In the genomic region with DNA sequence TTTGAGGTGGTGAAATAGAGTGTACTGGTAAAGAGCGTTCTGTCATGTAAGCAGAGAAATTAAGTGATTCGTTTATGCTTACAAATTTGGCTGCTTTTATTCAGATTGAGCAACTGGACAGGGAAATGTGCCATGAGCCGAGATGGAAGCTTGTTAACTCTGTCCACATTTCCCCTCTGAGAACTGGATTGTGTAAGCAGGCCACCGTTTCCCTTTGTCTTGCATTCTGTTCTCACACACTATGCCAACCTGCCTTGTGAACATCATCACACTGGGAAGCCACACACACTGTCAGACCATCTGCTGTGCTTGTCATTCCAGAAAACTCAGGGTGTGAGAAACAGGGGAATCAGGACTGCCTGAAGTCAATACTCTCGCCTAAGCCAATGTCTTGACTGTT, we compare ENCODE assay signal across 8 mouse cellular contexts.
DNase-seq lines count a peak whose midpoint lies in the region; ATAC-seq lines count a peak whose summit lies in the region.

No protein-coding gene starts in this region.

- H3K9me3 ChIP-seq in forebrain, embryonic 11.5 days (ENCODE audit: control insufficient read depth, low read length) = no peaks in the 10 kb centered on the region
- no peaks in the 10 kb centered on the region for H3K9me3 ChIP-seq in forebrain, embryonic 10.5 days
- H3K9me3 ChIP-seq in neural tube, embryonic 14.5 days (ENCODE audit: control insufficient read depth, low read length) = no peaks in the 10 kb centered on the region
- no peaks in the 10 kb centered on the region for H3K9me3 ChIP-seq in intestine, embryonic 15.5 days

- DNase-seq in forebrain, embryonic 11.5 days (ENCODE audit: low spot score) = no peak
- no peak for DNase-seq in forebrain, embryonic 10.5 days (ENCODE audit: extremely low spot score, low spot score)
- DNase-seq in cerebellum, adult 11 months = peak; percentile 73
- DNase-seq in gastrocnemius, adult 8-10 months (ENCODE audit: low spot score in 2 of 2) = peak; percentile 5 to 12
- peak; percentile 60 to 67 for DNase-seq in layer of hippocampus, postnatal 36 days
- no peak for DNase-seq in urinary bladder, postnatal 10 days (ENCODE audit: low spot score)

- peak; percentile 66 for ATAC-seq in forebrain, embryonic 11.5 days (replicated peaks; ENCODE audit: low FRiP score)
- ATAC-seq in neural tube, embryonic 14.5 days (ENCODE audit: low read depth) = peak; percentile 65; the same call in 1 of the 2 replicates
- ATAC-seq in intestine, embryonic 15.5 days = no peak

- H3K9ac ChIP-seq in forebrain, embryonic 11.5 days (ENCODE audit: low read length) = no peak overlapping the region
- H3K9ac ChIP-seq in neural tube, embryonic 14.5 days (replicated peaks; ENCODE audit: low read depth, low read length) = no peak overlapping the region
- no peak overlapping the region for H3K9ac ChIP-seq in intestine, embryonic 15.5 days

- H3K4me2 ChIP-seq in forebrain, embryonic 11.5 days (ENCODE audit: low read depth, low read length, severe bottlenecking) = no peak overlapping the region
- H3K4me2 ChIP-seq in neural tube, embryonic 14.5 days (ENCODE audit: low read depth, low read length) = no peak overlapping the region
- H3K4me2 ChIP-seq in intestine, embryonic 15.5 days (replicated peaks) = no peak overlapping the region

- no peak overlapping the region for H3K4me3 ChIP-seq in forebrain, embryonic 11.5 days (ENCODE audit: low read depth, low read length)
- H3K4me3 ChIP-seq in forebrain, embryonic 10.5 days = no peak overlapping the region
- no peak overlapping the region for H3K4me3 ChIP-seq in neural tube, embryonic 14.5 days (ENCODE audit: low read depth, low read length)
- no peak overlapping the region for H3K4me3 ChIP-seq in intestine, embryonic 15.5 days (replicated peaks)

- WGBS in forebrain, embryonic 11.5 days = 42% methylated on average over 5 of the region's 5 CpGs
- 51% methylated on average over 5 of the region's 5 CpGs for WGBS in forebrain, embryonic 10.5 days
- 60% methylated on average over 5 of the region's 5 CpGs for WGBS in neural tube, embryonic 14.5 days
- 60% methylated on average over 5 of the region's 5 CpGs for WGBS in intestine, embryonic 15.5 days

- H3K27ac ChIP-seq in forebrain, embryonic 11.5 days (ENCODE audit: low read depth, low read length) = no peak overlapping the region
- no peak overlapping the region for H3K27ac ChIP-seq in forebrain, embryonic 10.5 days
- no peak overlapping the region for H3K27ac ChIP-seq in neural tube, embryonic 14.5 days (ENCODE audit: low read depth, low read length)
- H3K27ac ChIP-seq in intestine, embryonic 15.5 days = no peak overlapping the region

- H3K36me3 ChIP-seq in forebrain, embryonic 11.5 days (ENCODE audit: control insufficient read depth, insufficient read depth, low read length) = no peaks in the 10 kb centered on the region
- no peaks in the 10 kb centered on the region for H3K36me3 ChIP-seq in forebrain, embryonic 10.5 days (replicated peaks)
- H3K36me3 ChIP-seq in neural tube, embryonic 14.5 days (ENCODE audit: control insufficient read depth, insufficient read depth, low read length) = no peaks in the 10 kb centered on the region
- no peaks in the 10 kb centered on the region for H3K36me3 ChIP-seq in intestine, embryonic 15.5 days

- peaks cover 9% of the 10 kb centered on the region for H3K27me3 ChIP-seq in forebrain, embryonic 11.5 days (ENCODE audit: control insufficient read depth, insufficient read depth, low read length)
- H3K27me3 ChIP-seq in forebrain, embryonic 10.5 days (ENCODE audit: poor library complexity, severe bottlenecking) = peaks cover 56% of the 10 kb centered on the region
- H3K27me3 ChIP-seq in neural tube, embryonic 14.5 days (ENCODE audit: control insufficient read depth, insufficient read depth, low read length) = no peaks in the 10 kb centered on the region
- H3K27me3 ChIP-seq in intestine, embryonic 15.5 days (replicated peaks) = no peaks in the 10 kb centered on the region

- H3K4me1 ChIP-seq in forebrain, embryonic 11.5 days (replicated peaks; ENCODE audit: control insufficient read depth, insufficient read depth, low read length) = no peaks in the 10 kb centered on the region
- peaks cover 22% of the 10 kb centered on the region for H3K4me1 ChIP-seq in forebrain, embryonic 10.5 days
- no peaks in the 10 kb centered on the region for H3K4me1 ChIP-seq in neural tube, embryonic 14.5 days (ENCODE audit: control insufficient read depth, insufficient read depth, low read length)
- H3K4me1 ChIP-seq in intestine, embryonic 15.5 days (replicated peaks) = no peaks in the 10 kb centered on the region

Comparison
In these comparisons a context has a peak if more than half of its experiments do, and no peak if none do; other contexts are left out.
1. DNase-seq: peak in cerebellum, adult 11 months (single experiment), gastrocnemius, adult 8-10 months (2 of 2) and layer of hippocampus, postnatal 36 days (2 of 2); none in forebrain, embryonic 11.5 days (single experiment), forebrain, embryonic 10.5 days (single experiment) and urinary bladder, postnatal 10 days (single experiment).